Mouse (Mus musculus) adipocyte (in vitro differentiated cells): ENCODE data around the gene Ccnd3.
A peak's percentile ranks its signal among the peaks of the same experiment; 100 is the strongest.

Experiments
- DNase-seq: peaks from one replicate; pipeline ENCODE4 v3.0.0-alpha.2; 2016; ENCODE audit warnings: low spot score

The Ccnd3 gene

DNA sequence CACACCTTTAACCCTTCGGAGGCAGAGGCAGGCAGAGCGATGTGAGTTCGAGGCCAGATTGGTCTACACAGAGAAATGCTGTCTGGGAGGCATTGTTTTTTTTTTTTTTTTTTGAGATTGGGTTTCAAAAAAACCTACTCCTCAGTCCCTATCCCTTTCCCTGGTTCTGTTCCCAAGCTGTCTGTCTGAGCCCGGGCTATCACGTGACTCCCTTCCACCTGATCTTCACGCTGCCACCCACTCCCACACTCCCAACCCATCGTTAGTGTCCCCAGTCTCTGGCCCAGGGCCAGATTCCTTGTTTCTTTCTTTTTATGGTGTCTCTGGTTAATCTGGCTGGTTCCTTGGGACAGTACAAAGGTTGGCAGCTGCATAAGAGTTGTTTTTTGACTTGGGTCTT is 46.2 kb downstream of the Ccnd3 start:
- DNase-seq = no peak

- DNase-seq = no peak
Measured at GRCm38 (mm10) chr17:47552994-47553393, 48.1 kb downstream of the Ccnd3 start.

GRCm38 (mm10) chr17:47554621-47555020 is 49.8 kb downstream of the Ccnd3 start:
- DNase-seq = no peak

DNA sequence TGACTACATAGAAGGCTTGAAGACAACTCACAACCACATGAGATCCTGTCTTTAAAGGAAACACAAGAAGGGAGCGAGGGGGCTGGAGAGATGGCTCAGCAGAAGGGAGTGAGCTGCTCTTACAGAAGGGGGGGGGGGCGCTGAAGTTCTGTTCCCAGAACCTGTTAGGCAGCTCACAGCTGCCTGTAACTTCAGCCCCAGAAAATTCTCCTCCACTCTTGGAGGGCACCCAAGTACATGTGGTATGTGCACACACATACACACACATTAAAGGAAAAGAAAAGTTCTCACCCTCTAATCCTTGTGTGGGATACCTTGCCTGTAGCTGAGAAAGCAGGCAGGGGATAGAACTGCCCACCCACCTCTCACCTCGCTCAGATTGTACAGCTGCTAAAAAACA is 52.3 kb downstream of the Ccnd3 start:
- DNase-seq = no peak

DNA sequence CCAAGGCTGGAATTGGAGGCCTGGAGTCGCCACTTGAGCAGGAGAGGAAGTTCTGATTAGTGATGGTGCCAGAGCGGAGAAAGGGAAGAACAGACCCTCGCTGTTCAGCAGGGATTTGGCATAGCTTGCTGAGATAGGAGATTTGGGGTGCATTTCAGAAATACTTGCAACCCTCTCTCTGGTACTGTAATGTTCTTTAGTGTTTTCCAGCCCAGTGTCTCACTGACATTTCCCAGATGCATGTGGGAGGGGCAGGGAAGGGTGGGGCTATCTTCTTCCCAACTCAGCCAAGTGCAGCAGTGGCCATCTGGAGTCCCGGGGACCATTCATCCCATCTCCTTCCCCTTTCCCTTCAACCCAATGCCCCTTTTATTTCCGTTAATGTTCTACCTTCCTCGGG is 54.9 kb downstream of the Ccnd3 start:
- no peak for DNase-seq

- no peak for DNase-seq
Measured at GRCm38 (mm10) chr17:47562875-47563274, 58.0 kb downstream of the Ccnd3 start.

DNA sequence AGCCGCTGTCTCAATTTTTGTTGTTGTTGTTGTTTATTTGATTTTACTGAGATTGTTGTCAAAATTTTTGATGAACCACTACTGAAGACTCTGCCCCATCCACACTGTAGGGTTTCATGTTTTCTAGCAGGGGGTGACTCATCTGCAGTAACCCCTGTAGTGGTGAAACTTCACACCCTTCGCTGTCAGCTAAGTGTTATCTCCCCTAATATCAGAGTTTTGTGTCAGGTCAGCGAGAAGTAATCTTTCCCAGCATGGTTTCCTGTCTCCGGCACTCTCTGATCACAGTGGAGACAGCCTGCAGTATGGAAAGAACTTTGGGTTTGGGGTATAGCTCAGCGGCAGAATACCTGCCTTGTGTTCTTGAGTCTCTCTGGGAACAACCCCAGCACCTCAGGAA is 59.8 kb downstream of the Ccnd3 start:
- DNase-seq = no peak

DNA sequence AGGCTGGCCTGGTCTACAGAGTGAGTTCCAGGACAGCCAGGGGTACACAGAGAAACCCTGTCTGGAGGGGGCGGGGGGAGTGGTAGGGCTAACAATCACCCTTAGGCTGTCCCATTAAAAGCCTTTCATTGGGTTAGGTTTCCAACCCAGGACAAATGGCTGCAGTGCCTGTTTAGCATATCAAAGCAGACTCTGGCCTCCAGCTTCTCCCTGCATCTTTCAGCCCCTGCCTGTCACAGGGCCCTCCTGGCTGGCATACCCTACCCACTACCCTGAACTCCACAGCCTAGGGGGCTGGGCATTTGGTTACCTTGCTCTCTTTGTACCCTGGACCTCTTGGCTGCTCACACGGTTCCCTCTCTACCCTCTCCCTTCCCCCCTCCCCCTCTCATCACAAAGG is 61.3 kb downstream of the Ccnd3 start:
- DNase-seq = no peak

GRCm38 (mm10) chr17:47567271-47567670 is 62.4 kb downstream of the Ccnd3 start:
- no peak for DNase-seq

- DNase-seq = no peak
Measured at GRCm38 (mm10) chr17:47568389-47568788, 63.5 kb downstream of the Ccnd3 start.

GRCm38 (mm10) chr17:47568951-47569527 is 64.2 kb downstream of the Ccnd3 start:
- no peak for DNase-seq

DNA sequence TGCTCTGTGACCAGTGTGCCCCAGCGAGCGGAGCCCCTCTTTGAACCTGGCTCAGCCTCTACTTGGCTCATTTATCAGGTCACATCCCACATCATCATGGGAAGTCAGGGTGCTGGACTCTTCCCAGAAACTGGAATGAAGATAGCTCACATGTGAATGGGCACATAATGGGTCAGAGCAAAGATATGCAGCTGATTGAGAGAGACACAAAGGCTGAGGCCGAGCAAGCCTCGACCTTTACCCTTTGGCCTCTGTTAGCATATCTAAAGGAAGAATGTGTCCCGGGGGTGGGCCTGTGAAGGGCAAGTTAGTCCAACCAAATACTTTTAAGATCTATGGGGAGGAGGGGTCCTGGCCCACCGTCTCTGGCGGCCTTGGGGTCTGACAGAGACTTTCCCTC is 66.8 kb downstream of the Ccnd3 start:
- DNase-seq = no peak

- no peak for DNase-seq
Measured at GRCm38 (mm10) chr17:47572436-47572835, 67.6 kb downstream of the Ccnd3 start.

GRCm38 (mm10) chr17:47574028-47574427 is 69.2 kb downstream of the Ccnd3 start:
- DNase-seq = no peak

GRCm38 (mm10) chr17:47574830-47575229 is 70.0 kb downstream of the Ccnd3 start:
- DNase-seq = no peak

DNA sequence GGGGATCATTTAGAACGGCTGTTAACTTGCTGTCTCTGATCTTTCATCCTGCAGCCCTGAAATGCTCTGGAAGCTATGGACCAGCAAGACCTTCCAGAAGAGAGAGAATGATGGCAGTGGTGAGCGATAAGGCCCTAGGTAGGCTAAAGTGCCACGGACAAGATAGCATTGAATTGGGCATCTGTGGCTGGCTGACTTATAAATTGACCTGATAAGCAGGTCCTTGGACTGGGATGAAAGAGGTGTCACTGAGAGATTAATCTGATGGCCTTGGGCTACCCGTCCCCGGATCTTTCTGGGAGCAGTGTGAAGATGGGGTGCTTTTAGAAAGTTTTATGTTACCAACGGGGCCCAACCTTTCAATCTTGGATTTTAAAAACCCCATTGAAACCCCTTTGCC is 73.8 kb downstream of the Ccnd3 start:
- no peak for DNase-seq

GRCm38 (mm10) chr17:47580962-47581361 is 76.1 kb downstream of the Ccnd3 start:
- no peak for DNase-seq

- DNase-seq = no peak
Measured at GRCm38 (mm10) chr17:47588517-47588916, 83.7 kb downstream of the Ccnd3 start.

DNA sequence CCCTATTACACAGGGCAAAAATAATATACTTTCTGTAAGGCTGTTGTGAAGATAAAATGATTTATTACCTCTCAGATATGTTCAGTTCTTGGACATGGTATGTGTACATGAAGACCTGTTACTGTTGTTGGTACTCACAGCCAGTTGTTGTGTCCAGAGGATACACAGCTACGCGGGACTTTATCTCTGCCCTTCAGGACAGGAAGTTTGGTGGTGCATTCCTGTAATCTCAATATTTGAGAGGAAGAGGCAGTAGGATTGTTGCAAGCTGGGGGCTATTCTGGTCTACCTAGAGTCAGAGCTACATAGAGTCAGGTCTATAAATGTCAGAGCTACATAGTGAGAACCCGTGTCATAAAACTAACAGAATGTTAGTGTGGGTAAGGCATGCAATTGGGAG is 86.2 kb downstream of the Ccnd3 start:
- no peak for DNase-seq

DNA sequence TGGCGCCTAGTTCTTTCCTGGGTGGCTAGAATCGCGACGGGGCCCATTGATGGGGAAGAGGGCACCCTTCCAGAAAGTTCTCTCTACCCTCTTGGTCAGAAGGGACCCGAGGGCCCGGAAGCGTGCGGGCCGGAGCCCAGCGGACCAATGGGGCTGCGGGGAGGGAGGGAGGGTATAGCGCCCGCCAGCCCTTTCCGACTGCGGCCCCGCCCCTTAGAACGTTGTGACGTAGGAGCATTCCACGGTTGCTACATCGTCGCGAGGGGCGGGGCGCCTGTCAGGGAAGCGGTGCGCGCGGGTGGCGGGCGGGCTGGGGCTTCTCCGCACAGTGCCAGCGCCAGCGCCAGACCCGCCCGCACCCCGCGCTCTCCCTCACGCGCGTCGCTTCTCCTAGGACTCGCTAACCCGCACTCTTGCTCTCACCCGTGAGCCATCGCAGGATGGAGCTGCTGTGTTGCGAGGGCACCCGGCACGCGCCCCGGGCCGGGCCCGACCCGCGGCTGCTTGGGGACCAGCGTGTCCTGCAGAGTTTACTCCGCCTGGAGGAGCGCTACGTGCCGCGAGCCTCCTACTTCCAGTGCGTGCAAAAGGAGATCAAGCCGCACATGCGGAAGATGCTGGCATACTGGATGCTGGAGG is 88.5 kb downstream of the Ccnd3 start:
- DNase-seq = peak; percentile 96

DNA sequence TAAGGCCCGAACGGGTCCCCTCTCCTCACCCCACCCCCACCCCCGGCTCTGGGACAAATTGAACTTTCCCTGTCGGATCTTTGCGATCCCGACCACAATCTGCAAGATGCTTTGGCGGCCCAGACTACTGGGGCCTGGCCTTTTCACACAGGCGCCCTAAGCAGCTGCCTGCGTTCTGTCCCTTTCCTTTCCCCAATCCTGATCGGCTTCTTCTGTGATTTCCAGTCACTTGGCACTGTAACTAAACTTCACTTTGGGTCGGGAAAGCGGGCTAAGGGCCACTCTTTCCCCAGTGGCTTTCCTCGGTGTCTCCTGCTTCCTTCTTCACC is 89.0 kb downstream of the Ccnd3 start:
- peak; percentile 63 for DNase-seq

DNA sequence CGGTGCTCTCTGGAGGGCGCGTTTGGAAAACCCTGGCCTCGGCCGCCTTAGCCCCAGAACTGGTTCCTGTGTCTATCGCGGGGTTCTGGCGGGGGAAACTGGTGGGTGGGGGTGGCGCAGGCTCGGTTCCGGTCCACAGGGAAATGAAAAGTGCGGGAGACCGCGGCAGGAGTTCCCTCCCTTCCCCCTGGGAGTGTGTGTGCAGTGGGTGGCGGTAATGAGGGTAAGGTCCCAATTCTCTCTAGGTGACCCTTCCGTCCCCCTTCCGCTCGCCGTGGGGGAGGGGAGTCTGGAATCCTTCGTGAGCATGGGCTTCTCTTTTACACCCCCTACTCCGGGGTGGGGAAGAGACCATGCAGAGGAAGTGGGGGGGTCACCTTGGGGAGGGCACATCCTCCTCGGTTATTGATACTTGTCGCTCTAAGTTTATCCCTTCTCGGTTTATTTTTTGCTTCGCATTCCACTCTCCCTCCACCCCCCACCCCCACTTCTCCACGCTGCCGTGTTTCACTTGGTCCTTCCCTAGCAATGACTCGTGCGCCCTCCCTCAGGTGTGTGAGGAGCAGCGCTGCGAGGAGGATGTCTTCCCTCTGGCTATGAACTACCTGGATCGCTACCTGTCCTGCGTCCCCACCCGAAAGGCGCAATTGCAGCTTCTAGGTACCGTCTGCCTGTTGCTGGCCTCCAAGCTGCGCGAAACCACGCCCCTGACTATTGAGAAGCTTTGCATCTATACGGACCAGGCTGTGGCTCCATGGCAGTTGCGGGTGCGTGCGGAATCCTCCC is 89.5 kb downstream of the Ccnd3 start:
- no peak for DNase-seq

- peak; percentile 60 for DNase-seq
Measured at GRCm38 (mm10) chr17:47594969-47595247, 90.1 kb downstream of the Ccnd3 start.
